Mouse (Mus musculus): ENCODE measurements at regions not wholly inside any gene's neighbourhood (a gene's known extent, or its start where the extent isn't known, plus 50 kb on each side); places are given as distances from the start of the nearest gene placed in this dataset.

DNA sequence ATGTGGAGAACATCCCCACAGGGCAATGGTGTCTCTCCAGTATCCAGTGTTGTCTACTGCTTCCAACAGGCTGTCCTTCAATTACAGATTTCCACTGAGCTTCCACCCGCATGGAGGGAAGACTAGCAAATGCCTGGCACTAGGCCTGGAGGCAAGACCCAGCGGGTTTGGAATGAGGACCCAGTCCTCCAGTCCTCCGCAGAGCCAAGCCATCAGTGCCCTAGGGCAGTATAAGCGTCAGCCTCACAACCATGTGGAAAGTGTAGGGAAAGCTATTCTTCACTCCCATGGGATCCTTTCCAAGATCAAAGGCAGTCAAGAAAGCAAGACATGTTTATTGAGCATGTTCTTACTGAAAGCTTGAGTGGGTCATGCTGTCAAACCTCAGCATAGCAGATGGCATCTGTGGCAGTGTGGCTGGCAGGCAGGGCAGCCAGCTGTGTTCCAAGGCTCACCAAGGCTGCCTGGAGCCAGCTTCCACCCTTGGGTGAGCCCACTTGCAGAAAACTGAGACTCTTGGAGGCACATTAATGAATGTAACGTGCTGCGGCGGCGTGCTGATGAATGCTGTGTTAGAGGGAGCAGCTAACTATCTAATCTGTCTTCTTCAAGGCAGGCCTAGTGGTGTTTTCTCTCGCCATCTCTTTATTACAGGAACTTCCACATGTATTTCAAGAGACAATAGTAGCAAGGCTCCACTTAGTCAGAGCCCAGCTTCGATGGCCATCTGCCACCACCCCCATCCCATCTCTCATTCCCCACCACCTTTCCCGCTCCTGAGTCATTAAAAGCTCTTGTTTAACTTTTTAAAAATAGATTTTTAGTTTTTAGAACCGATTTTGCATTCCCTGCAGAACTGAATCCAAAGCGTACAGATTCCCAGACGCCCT is 109.3 kb upstream of the Rybp start:
- peak; percentile 60 to 78 for DNase-seq (ENCODE audit: low spot score in 2 of 2)

DNA sequence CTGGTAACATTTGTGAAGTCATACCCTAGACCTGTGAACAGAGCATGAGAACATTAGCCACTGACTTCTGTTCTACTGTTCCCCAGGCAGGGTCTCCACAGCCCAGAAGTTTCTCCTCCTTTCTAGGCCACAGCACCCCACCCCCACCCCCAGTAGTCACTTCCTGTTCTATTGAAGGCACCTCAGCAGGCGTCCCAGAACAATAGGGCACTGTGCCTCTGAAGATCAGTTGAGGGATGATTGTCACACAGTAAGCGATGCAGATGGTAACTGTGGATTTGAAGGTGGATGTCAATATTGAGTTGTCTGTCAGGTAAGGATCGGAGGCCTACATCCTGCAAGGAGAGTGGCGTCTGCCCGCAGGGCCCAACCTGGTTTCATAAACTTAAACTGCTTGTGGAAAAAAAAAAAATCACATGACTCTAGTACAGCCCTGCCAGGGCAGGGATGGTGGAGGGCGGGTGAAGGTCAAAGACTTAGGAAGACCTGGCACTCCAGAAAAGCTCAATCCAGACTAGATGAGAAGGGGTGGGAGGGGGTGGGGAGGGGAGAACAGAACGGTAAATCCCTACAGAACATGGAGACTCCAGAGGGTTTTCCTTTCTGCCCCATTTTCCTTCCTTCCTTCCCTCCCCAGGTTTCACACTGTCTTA is 103.1 kb upstream of the Rybp start:
- no peak for DNase-seq (ENCODE audit: low spot score in 2 of 2)

DNA sequence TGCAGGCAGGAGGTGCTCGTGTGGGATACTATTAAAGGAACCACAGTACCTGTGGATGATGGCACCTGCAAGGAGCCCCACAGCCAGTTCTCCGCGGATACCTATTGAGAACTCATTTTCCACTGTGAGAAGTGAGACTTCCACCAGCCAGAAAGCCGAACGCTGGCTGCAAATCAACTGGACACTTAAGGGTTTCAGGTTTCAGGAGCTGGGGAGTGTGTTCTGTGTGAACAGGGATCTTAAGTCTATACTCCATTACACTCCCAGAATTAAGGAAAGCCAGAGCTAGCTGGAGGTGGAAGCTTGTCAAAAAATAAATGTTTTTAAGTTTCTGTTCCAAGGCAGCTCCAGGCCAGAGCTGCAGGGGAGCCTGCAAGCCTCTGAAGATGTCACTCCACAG is 99.8 kb upstream of the Rybp start:
- no peak for DNase-seq (ENCODE audit: low spot score in 2 of 2)

DNA sequence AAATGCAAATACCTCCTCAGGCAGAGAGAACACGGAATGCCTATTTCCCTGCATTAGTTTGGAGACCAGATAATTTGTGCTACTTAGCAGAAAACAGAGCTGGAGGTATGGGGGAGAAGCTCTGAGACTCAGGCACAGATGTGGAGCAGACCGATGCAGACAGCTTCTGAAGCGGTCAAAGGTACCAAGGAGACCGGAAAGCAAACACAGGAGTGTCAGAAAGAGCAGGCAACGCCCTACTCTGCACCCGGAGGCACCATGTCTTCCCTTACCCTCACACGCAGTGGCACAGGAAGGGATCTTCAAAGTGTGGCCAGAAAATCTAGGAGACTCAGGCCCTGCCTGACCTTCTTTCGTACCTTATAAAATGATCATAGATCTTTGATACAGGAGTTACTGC is 98.4 kb upstream of the Rybp start:
- no peak for DNase-seq (ENCODE audit: low spot score in 2 of 2)

DNA sequence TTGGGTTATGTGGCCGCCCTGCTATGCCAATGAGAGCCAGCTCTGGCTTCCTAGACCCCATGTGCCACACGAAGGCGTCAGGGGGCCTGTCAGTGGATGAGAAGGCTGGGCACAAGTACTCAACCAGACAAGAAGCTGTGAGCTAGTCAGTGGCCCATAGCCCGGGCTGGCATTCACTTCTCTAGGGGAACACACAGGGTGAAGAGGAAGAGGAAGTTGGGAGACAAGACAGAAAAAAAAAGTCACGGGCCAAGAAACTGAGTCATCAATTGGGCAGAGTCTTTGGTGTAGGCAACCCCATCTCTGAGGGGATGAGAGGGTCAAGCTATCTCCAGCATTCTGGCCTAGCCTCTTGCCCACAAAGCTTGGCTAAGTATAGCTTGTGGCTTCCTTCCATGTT is 93.8 kb upstream of the Rybp start:
- DNase-seq (ENCODE audit: low spot score in 2 of 2) = no peak

DNA sequence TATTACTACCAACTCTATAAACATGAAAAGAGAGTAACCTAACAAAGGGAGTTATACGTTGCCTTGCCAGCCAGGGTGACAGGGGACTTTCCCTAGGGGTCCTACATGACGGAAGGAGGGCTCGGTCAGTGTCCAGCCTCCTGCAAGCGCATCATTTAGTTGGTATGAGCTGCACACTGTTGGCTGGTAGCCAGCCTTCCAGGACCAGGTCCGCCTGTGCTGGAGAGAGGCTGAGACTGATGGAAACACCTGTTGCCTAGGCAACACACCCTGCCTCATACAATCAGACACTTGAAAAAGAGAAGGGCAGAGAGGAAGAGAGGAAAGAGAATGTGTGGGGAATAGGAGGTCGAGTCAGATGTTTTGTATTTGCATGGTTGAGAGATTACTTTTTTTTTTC is 93.3 kb upstream of the Rybp start:
- no peak for DNase-seq (ENCODE audit: low spot score in 2 of 2)

DNA sequence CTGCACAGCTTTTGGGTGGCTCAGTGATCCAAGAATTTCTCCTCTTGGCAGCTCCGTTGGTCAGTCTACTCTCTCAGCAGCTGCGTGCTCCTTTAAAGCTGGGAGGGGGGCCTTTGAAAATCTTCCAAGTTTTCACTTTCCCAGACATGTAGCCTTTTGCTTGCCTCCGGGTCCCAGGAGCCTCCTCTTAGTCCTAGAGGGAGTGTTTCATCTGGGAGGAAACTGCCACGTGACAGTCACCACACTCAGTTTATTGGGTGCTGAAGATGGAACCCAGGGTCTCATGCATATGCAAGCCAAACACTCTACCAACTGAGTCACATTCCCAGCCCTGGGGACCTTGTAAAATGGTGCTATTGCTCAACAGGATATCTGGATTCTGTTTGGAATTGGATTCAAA is 92.5 kb upstream of the Rybp start:
- DNase-seq (ENCODE audit: low spot score in 2 of 2) = no peak

DNA sequence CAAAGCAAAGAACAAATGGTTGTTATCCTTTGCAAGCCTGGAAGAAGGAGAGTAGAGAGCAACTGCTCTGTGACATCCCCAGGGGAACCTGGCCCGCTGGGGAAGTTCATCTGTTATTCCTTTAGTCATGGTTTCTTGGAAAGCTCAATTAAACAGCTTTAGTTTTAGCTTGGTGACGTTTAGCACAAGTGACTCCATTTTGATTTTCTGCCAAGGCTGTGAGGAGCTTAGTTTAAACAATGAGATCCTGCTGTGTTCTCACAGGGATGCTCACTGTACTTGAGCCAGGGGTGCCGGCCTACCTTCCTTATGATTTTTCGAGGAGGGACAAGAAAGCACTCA is 91.2 kb upstream of the Rybp start:
- peak in 1 of 2 experiments; percentile 21 for DNase-seq (ENCODE audit: low spot score in 2 of 2)

DNA sequence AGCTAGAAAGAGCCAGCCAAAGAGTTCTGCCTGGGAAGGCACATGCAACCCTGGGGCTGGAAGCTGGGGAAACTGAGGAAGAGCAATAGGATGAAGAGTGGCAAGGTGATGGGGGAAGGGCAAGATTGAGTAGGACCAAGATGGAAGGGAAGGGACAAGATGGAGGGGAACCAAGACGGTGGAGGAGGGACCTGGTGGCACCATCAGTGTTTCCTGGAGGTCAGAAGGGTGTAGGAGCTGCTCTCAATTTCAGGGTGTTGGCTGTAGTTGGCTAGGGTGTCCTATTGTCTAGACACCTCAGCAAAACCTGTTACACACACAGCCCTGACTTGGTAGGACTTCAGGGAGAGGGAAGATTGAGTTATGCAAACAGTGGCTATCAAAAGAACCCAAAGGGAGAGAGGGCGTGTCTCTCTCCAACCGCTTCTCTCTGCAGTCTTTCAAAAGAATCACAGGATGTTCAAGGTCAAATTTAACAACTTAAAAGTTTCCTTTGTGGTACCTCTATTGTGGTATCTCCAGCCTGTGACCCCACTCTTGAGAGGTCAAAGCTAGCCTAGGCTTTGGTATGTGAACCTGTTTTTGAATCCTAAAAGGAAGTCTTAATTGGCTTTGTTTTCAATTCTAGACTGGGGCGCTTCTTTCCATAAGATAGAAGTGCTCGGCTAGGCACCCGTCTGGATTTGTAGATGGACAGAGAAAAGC is 90.7 kb upstream of the Rybp start:
- no peak for DNase-seq (ENCODE audit: low spot score in 2 of 2)

DNA sequence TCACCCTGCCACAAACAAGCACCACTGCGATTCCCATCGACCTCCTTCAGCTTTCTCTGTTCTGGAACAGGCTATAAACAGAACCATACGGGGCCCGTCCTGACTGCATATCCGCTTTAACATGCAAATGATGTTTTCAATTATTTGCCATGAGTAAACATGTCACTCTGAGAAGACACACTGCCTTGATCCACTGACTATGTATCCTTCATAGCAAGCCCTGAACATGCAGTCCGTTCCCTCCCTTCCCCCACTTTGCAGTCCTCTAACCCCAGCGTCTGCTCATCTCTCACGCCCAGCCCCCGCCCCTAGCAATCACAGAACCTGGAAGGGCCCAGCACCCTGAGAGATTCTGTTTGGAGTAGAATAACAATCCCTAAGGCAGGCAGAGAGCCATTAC is 89.4 kb upstream of the Rybp start:
- DNase-seq (ENCODE audit: low spot score in 2 of 2) = no peak

DNA sequence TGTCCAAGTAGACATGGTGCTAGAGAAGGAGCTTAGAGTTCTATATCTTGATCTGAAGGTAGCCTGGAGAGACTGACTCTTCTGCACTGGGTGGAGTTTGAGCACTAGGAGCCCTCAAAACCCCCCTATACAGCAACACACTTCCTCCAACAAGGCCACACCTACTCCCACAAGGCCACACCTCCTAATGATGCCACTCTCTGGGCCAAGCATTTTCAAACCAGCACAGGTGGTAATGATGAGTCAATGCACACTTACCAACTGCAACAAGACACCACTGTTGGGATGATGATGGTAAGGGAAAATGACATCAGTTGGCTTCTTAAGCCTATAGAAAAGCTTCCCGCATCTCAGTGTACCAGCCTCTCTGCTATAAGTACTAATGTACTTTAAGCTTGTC is 83.5 kb upstream of the Rybp start:
- no peak for DNase-seq (ENCODE audit: low spot score in 2 of 2)

DNA sequence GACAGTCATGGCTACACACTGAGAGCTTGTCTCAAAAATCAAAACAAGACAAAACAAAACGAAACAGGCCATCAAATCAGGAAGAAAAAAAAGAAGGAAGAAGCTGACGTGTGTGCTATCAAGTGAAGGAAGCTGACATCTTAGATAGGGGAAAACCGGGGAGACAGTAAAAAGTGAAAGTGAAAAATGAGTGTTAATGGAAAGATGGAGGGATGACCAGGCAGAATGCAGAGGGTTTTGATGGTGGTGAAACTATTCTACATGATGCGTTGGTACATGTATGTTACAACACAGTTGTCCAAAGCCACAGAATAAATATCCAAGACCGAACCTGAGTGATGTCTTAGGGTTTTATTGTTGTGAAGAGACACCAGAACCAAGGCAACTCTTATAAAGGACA is 83.1 kb upstream of the Rybp start:
- DNase-seq (ENCODE audit: low spot score in 2 of 2) = no peak

DNA sequence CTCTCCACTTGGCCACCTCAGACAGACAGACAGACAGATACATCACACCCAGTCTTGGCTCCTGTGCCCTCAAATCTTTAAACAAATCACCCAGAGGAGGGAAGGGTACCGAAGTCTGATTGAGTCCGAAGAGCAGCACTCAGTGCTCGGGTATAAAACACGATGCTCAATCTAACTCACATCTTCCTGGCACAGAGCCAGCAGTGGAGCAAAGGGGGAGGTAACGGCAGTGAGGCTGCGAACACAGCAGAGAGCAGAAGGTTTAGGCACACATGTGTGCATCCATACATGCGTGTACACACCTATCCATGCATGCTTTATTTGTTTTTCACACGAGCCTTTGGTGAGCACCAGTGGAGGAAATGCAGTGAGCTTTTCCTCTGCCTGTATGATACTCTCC is 78.9 kb upstream of the Rybp start:
- DNase-seq (ENCODE audit: low spot score in 2 of 2) = no peak

DNA sequence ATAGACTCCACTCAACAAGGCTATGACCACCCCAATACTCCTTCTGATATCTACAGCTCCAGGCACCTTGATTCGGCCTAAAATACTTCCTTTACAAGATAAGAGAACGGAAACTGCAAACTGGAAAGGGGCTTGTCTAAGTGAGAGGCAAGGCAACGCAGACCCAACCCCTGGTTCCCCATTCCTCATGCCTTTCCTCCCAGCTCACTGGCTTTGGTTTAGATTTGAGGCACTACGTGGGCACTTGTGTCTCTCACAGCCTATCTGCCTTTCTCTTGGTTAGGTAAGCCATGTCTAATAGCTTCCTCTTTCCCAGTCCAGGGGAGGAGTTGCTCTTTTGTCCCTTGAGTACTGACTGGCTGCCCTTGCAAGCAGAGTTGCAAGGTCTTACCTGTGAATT is 78.5 kb upstream of the Rybp start:
- no peak for DNase-seq (ENCODE audit: low spot score in 2 of 2)

DNA sequence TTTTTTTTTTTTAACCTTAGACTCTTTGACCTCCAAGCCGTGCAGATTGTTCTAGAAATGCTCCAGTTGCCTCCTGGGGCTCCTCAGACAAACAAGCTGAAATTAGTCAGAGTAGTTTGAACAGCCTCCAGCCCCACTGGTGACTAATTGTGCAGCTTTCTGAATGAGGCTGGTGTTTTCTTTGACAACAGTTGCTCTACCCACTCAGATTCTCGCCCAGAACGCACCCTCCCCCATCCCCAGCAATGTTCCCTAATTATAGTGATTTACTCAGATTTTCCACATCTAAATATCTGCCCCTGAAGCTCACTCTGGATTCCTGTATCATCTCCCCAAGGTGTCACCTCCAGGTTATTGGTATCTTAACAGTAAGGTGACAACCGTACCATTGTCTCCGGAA is 76.4 kb upstream of the Rybp start:
- peak; percentile 78 to 90 for DNase-seq (ENCODE audit: low spot score in 2 of 2)

DNA sequence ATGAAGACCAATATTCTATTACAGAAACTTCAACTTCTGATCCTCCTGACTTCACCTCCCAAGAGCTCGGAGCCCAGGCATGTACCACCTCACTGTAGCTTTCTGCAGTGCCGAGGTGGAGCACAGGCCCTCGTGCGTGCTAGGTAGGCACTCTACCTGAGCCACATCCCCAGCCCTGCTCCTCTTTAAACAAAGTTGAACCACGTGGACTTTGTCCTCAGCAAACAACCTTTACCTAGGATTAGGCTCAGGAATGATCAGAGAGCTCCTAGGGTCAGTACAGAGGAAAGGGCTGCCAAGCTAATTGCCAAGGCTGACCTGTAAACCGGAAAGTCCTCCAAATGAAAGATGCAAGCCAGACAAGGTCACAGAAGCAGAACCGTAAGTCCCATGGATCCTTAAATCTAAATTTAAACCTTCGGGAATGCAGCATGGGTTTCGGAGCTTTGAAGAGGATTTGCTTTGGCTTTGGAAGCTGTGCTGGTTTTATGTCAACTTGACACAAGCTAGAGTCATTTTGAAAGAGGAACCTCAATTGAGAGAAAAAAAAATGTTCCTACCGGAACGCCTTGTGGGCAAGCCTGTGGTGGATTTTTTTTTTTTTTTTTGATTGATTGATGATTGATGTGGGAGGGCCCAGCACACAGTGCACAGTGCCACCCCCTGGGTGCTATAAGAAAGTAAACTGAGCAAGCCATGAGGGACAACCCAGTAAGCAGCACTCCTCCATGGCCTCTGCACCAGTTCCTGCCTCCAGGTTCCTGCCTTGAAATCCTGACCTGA is 69.5 kb upstream of the Rybp start:
- no peak for DNase-seq (ENCODE audit: low spot score in 2 of 2)

DNA sequence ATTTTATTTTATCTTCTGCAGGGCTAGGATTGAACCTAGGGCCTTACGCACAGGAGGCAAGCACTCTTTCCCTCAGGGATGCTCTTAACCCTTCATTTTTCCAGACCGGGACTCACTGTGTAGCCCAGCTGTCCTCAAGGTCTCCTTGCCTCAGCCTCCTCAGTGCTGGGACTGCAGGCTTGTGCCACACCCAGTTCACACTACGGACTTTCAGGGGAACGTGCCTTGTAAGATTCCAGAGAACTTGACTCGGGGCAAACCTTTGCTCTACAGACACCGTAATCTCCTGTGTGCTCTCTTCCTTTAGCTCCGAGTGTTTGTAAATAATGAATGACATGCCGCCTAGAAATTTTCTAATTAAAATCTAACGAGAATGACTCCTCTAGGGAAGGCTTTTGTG is 68.6 kb upstream of the Rybp start:
- no peak for DNase-seq (ENCODE audit: low spot score in 2 of 2)

DNA sequence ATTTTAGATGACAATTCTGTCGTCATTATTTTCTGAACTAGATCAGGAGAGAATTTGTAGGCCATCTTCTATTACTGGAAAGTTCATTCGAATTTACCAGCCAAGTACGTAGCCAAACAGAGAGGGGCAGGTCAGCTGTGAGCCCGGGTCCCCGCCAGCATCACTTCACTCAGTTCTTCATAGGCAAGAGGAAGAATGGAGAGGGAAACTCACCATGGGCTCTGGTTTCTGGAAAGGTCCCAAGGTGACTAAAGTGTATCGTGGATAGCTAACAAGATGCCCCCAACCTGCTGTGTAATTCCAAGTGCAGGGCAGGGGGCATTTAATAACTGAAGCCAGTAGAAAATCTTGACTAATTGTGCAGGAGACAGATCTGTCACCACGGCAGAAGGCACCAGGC is 60.2 kb upstream of the Rybp start:
- no peak for DNase-seq (ENCODE audit: low spot score in 2 of 2)

DNA sequence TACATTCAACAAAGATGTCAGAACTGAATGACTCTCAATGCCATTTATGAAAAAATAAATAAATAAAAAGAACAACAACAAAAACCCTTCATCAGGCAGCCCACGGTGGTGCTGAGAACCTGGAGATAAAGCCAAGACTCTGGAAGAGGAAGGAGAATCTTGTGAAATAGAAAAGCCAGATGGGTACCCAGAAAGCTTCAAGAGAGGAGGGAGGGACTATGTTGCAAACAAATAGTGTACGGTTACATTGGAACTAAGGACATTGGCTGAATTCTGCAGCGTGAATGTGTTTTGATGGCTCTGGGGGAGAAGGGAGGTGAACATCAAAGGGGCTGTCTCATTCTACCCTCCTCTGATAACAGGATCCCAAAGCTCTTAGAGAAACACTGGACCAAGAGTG is 57.8 kb upstream of the Rybp start:
- DNase-seq (ENCODE audit: low spot score in 2 of 2) = no peak

DNA sequence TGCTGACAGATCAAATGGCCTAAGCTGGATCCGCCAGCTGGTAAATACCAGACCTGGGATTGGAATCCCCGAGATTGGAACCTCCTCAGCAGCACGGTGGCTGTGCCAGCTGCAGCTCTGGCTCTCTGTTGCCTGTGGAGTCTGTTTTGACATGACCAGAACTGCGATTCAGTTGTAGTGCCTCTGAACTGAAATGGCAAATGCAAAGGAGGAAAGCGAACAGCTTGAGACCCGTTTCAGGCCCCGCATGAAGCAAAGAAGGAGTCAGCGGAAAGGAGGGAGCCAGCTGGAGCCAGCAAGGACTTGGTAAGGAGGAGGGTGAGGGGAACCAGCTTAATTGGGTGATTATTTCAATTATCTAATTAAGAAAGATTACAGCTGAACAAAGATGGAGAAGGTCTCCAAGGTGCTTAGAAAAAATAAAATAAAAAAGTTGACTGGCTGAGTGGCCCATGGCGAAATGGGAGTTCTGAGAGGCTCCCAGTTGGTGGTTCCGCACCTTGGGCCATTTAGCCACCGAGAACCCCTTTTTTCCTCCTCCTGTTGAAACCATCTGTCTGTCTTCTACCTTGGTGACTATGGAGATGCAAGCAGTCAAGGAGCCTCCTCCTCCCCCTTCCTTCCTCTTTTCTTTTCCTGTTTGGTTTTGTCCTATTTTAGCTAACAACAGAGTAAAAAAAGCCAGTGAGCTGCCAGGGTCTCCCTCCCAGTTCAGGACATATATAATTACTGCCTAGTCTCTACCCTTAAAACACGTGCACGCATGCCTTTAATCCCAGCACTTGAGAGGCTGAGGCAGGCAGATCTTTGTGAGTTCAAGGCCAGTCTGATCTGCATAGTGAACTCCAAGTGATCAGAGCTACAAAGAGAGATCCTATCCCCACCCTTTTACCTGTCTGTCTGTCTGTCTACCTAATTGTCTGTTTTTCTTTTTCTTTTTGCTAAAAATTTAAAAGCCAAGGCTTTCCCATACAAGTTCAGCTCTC is 54.3 kb upstream of the Rybp start:
- peak; percentile 15 to 17 for DNase-seq (ENCODE audit: low spot score in 2 of 2)

DNA sequence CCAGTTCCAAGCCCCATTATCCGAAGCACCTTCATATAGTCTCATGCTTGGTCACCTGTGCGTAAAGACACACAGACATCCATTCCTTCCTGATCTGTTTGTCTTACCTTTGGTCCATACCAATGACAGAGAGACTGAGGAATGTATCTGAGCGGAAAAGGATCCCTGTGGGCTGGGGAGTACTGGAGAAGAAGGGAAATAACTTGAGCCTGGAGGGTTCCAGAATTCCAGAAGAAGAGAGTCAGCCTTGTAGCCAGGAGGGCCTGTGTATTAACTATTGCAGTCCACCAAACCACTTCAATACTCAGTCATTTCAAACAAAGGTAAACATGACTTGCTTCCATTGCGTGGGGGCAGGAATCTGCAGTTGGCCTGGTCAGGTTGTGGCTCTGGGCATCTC is 51.0 kb upstream of the Rybp start:
- DNase-seq (ENCODE audit: low spot score in 2 of 2) = no peak
